Mouse (Mus musculus): ENCODE data around the gene Gins2. TPM values are rescaled to one million over a fixed set of nuclear protein-coding genes. Genes with fewer than 3 reads are reported as not detected.
A peak's percentile ranks its signal among the peaks of the same experiment; 100 is the strongest.

Gene Gins2
- 12.2 and 12.4 TPM in 2 replicates for total RNA-seq (2021)
- long read RNA-seq, transcript Gins2-201 (5 exons, 3,900 nt) = major isoform, 7 of 8 reads
- long read RNA-seq, partial matches to known transcripts = 0 of 8 reads
- long read RNA-seq, other reads (novel, unspliced or antisense) = 1 of 8 reads

- peak; percentile 97 for DNase-seq
Measured at GRCm38 (mm10) chr8:120588908-120589771, at the start of gene Gins2. Gins2 (minus strand) TSS chr8:120589304.

DNA sequence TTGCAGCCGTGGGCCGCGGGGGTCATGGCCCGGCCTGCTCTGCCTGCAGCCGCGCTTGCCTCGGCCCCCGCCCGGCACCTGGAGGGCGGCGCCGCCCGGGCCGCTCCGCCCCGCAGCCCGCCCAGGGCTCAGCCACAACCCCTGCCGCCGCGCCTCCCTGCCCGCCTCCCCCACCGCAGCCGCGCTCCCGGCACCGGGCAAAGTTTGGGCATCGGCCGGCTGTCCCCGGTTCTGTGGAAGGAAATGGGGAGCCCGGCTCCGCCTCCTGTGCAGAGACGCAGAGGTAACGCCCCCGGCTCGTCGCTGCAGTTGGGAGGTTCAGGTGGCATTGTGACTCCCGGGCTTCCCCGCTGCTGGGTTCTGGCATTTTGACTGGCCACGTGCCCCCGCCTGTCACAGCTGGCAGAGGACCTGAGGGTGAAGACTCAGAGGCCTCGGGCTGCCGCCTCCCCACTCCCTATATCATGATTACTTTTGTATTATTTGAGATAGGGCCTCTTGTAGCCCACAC, 45.3 kb upstream of the Gins2 start:
- peak; percentile 79 for DNase-seq

- DNase-seq = no peak
Measured at GRCm38 (mm10) chr8:120633665-120634271, 44.7 kb upstream of the Gins2 start.

DNA sequence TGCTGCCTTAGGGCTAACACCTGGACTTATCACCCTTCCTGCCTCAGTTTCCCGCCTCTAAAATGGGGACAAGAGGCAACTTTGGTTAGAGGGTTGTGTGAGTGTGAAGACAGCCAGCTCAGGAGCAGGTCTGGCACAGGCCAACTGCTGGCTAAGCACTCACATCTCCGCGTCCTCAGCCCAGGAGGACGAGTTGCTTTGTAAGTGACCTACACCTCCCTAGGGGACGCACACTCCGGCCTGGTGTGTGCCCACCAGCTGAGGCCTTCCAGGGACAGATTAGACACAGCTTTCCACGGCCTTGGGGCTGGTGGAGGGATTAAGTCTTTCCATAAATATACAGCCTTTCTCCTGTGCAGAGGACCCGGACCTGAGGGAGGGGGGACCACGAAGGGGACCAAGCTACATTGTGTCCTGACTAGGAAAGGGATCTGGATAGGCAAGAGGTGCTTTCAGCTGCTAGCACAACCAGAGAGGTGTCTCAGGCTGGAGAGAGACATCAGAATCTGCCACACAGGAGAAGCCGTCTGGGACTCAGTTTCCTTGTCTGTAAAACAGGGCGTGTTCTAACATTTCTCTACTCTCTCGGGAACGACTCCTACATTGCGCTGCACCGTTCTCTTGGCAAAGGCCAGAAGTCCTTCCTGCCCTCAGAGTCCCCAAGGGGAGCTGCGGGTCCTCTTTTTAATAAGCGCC, 44.0 kb upstream of the Gins2 start:
- no peak for DNase-seq

GRCm38 (mm10) chr8:120631441-120632375, 42.6 kb upstream of the Gins2 start:
- no peak for DNase-seq

DNA sequence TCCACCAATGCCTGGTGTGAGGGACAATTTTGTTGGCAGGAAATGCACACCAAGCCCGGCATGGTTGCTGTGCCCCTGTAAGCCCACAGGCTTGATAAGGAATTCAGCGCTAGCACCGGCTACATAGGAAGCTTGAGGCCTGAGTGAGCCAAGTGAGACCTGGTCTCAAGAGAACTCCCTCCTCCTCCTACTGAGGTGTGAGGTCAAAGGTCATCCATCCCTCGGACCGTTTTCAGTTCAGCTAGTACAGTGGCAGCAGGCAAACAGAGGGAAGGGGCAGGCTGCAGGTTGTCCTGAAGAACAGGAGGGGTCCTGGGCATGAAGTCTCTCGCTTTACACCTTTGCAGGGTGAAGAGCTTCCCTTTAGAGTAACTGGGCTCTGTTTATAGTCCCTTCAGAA, 41.7 kb upstream of the Gins2 start:
- DNase-seq = no peak

DNA sequence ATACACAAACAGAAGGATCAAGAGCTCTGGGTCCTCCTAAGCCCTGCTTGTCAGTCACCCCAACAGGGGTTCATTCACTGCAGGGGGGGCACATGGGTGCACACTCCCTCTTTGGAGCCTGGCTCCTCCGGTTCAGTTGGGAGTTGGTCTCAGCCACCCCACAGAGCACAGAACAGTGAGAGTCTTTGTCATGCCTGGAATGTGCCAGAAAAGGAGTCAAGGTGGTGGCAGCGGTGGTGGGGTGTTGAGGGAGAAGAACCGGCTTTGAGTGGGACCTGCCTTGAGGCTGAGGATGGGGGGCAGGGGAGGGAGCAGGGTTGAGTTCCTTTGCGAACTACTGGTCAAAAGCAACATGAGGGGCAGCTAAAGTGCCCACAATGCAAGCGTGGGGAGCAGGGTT, 40.9 kb upstream of the Gins2 start:
- DNase-seq = no peak

GRCm38 (mm10) chr8:120627298-120627697, 38.2 kb upstream of the Gins2 start:
- no peak for DNase-seq

GRCm38 (mm10) chr8:120626461-120626860, 37.4 kb upstream of the Gins2 start:
- no peak for DNase-seq

- DNase-seq = no peak
Measured at GRCm38 (mm10) chr8:120623608-120624007, 34.5 kb upstream of the Gins2 start.

DNA sequence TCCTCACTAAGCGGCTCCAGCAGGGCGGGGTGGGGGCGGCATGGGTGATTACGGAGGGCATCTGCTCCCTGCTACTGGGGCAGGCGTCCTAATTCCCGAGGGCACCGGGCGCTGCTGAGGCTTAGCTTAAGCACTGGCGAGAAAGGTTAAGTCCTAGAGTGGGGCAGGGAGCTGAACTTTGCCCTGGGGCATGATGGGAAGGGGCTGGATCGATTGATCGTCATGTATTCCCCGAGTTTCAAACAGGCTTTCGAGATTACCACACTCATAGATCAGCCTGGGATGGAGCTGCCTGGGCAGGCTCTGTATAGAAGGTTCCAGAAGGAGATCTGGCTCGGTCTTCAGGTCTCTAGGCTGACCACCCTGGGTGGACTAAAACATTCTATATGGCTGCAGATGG, 33.1 kb upstream of the Gins2 start:
- DNase-seq = no peak

DNA sequence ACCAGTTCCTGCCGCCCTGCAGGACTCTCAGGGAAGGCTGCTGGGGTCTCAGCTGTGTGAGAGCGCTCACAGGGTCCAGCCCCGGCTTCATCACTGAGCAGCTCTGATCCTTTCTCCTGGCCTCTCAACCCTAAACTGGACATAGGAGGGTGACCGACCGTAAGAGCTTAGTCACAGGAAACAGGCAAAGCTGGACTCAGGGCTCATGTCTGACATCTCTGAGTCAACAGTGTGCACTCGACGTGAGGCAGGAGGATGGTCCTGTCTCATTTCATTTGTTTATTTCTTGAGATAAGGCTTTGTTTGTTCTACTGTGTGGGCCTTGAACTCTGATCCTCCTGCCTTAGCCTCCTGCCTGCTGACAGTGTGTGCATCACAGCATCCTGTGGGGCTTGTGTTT, 31.3 kb upstream of the Gins2 start:
- DNase-seq = no peak

DNA sequence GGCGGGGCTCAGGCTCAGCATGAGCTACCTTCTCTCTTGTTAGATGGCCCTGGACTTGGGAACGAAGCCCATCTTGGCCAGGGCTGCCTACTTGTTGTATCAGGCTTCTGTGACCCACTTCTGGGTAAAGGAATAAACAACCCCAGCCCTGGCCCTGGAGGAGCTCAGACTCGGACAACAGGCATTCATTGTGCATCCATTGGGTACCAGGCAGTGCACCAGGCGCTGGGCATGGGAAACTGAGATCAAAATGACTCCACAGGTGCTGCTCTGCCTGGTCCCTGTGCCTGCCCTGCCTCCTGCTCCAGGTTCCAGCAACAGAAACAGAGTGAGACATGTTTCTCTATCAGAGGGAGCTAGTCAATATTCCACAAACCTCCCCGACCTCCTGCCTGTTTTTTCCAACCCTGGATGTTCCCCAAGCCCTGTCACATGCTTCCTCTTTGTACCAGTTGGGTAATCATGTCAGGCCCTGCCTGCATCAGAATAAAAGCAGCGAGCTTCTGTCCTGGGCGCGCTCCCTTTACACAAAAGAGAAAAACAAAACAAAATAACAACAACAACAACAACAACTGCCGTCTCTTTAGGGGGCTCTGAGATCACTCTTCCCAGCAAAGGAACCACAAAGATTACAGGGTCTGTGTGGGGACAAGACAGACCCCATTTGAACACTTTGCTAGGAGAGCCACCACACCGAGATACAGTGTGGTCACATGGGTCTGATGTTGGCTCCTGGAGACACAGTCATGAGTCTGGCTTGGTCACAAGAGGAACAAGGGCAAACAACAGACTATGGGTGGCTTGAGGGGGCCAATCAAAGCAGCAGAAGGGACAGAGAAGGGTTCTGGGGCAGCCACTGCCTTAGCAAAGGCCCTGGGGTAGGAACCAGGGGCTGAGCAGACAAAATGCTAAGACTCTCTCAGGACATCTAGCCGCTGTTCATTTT, 30.4 kb upstream of the Gins2 start:
- no peak for DNase-seq

- peak; percentile 64 for DNase-seq
Measured at GRCm38 (mm10) chr8:120618110-120618509, 29.0 kb upstream of the Gins2 start.

DNA sequence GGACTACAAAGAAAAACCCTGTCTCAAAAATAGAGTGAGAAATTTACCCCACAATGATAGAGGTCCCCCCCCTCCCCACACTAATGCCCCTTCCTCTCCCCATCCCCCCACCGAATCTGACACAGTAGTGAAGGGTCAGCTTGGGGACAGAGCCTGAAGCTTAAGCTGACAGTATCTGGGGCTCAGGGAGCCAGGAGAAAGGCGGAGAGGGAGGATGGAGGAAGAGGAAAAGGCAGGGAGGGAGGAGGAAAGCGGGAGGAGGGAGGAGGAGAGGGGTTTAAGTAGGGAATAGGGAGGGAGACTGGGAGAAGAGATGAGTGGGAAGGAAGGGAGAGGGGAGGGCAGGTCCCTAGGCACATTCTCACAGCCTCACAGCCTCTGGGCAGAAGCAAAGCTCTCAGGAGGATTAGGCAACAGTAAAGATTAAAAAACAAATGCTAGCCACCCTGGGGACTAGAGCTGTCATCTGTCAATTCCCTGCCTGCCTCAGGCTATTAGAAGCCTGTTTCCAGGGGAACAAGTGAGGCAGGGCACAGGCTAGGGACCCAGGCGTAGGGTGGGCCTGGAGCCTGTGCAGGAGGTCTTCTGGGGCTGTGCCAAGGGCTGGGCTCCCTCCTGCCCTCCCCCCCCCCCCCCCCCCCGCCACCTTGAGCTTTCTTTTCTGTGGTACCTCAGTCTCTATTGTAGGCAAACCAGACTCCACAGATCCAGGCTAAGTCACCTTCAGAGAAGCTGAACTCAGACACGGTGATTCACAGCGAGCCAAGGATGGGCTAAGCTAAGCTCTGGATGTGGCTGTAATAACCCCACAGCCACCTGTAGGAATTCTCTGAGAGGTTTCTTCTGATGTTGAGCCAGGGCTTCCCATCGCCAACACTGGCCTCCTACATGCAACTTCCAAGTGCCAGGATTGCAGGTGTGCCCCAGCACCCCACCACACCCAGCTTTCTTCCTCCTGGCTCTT, 27.8 kb upstream of the Gins2 start:
- DNase-seq = no peak

GRCm38 (mm10) chr8:120614491-120614890, 25.4 kb upstream of the Gins2 start:
- DNase-seq = no peak

DNA sequence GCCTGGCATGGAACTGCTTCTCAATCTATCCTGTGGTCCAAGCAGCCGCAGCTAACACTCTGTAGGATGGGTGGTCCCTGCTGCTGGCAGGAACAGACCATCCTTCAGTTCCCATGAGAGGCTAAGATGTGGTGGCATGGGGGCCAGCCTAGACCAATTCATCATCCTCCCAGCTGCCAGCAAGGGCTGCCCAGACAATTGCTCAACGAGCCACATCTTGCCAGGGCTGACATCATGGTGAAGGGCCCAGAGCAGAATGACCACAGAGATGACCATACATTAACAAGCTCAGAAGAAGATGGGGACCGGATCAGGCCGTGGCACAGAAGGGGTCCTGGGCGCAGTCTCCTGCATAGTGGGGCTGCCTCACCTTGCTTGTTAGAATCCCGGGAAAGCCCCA, 21.7 kb upstream of the Gins2 start:
- no peak for DNase-seq

DNA sequence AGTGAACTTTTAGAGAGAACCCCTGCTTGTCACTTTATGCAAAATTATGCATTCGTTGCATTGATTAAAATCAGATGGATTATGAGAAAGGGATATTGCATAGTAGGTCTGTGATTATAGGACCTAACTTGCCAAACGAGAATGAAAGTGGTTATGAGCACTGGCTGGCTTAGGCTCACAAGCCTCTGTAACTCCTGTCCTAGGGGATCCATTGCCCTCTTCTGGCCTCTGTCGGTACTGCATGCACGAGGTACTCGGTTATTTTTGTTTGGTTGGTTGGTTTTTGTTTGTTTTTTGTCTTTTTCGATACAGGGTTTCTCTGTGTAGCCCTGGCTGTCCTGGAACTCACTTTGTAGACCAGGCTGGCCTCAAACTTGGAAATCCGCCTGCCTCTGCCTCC, 18.8 kb upstream of the Gins2 start:
- DNase-seq = peak; percentile 77

DNA sequence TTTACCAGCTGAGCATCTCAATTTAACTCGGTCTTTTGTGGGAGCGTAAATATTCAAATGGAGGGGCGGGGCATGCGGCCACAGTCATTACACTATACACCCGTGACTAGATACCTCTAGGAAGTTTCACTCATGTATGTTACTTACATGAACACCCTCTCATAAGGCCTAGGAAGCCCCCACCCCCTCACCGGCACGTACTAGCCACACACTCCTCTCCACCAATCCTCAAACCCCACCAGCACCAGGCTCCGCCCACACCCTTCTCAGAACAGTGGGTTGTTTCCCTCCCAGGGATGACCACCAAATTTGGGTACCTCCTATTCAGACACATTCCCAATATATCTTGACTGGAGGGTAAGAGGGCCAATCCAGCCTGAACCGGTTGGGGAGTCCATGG, 18.4 kb upstream of the Gins2 start:
- DNase-seq = no peak
